Mouse (Mus musculus): ENCODE results near the gene Cyp27b1. TPM values are rescaled to one million over a fixed set of nuclear protein-coding genes. Genes with fewer than 3 reads are reported as not detected.
"Not testable (repeated sequence)": the region's sequence is repeated elsewhere in the genome, so short reads cannot be mapped to it uniquely, and the experiment has no call there.

The Cyp27b1 gene
- total RNA-seq, 4 experiments from 2014 or later, result 0.14 to 1.1 (median 0.48) TPM

GRCm38 (mm10) chr10:127069281-127070189 is 21.5 kb downstream of the Cyp27b1 start:
- no peak for DNase-seq (ENCODE audit: low spot score in 2 of 2)

- DNase-seq (ENCODE audit: low spot score in 2 of 2), result peak; percentile 93 to 95
These were observed 22.4 kb downstream of the Cyp27b1 start, which contains the start of gene Tspan31 for GRCm38 (mm10) chr10:127070190-127071121. Gene Tspan31, minus strand, starts transcription at chr10:127070264.

- no peak for DNase-seq (ENCODE audit: low spot score in 2 of 2)
These were observed 23.2 kb downstream of the Cyp27b1 start for GRCm38 (mm10) chr10:127071203-127071602.

GRCm38 (mm10) chr10:127072270-127072669 is 24.2 kb downstream of the Cyp27b1 start:
- DNase-seq (ENCODE audit: low spot score in 2 of 2), result not testable (repeated sequence)

- DNase-seq (ENCODE audit: low spot score in 2 of 2), result not testable (repeated sequence)
These were observed 24.9 kb downstream of the Cyp27b1 start for GRCm38 (mm10) chr10:127072969-127073368.

GRCm38 (mm10) chr10:127073981-127074380 is 25.9 kb downstream of the Cyp27b1 start:
- no peak for DNase-seq (ENCODE audit: low spot score in 2 of 2)

GRCm38 (mm10) chr10:127075080-127075479 is 27.0 kb downstream of the Cyp27b1 start, which contains the start of gene Agap2:
Gene Agap2, plus strand, starts transcription at chr10:127075284.
- DNase-seq (ENCODE audit: low spot score in 2 of 2), result no peak

- no peak for DNase-seq (ENCODE audit: low spot score in 2 of 2)
These were observed 27.6 kb downstream of the Cyp27b1 start for GRCm38 (mm10) chr10:127075651-127076050.

GRCm38 (mm10) chr10:127076082-127076481 is 28.0 kb downstream of the Cyp27b1 start:
- no peak for DNase-seq (ENCODE audit: low spot score in 2 of 2)

- DNase-seq (ENCODE audit: low spot score in 2 of 2), result no peak
These were observed 29.5 kb downstream of the Cyp27b1 start for GRCm38 (mm10) chr10:127077515-127077914.

GRCm38 (mm10) chr10:127078001-127078676 is 30.1 kb downstream of the Cyp27b1 start:
- DNase-seq (ENCODE audit: low spot score in 2 of 2), result no peak

GRCm38 (mm10) chr10:127078677-127079575 is 30.9 kb downstream of the Cyp27b1 start:
- no peak for DNase-seq (ENCODE audit: low spot score in 2 of 2)

- DNase-seq (ENCODE audit: low spot score in 2 of 2), result no peak
These were observed 31.8 kb downstream of the Cyp27b1 start for GRCm38 (mm10) chr10:127079665-127080391.

- DNase-seq (ENCODE audit: low spot score in 2 of 2), result no peak
These were observed 33.1 kb downstream of the Cyp27b1 start for GRCm38 (mm10) chr10:127080901-127081780.

- DNase-seq (ENCODE audit: low spot score in 2 of 2), result no peak
These were observed 34.1 kb downstream of the Cyp27b1 start for GRCm38 (mm10) chr10:127081996-127082620.

GRCm38 (mm10) chr10:127083292-127083914 is 35.4 kb downstream of the Cyp27b1 start:
- no peak for DNase-seq (ENCODE audit: low spot score in 2 of 2)

GRCm38 (mm10) chr10:127083915-127084306 is 35.9 kb downstream of the Cyp27b1 start:
- no peak for DNase-seq (ENCODE audit: low spot score in 2 of 2)

Data from layer of hippocampus, adult 8-10 months (tissue).